Mouse (Mus musculus): ENCODE data around the gene Scarf1.
A peak's percentile ranks its signal among the peaks of the same experiment; 100 is the strongest.

The Scarf1 gene

DNA sequence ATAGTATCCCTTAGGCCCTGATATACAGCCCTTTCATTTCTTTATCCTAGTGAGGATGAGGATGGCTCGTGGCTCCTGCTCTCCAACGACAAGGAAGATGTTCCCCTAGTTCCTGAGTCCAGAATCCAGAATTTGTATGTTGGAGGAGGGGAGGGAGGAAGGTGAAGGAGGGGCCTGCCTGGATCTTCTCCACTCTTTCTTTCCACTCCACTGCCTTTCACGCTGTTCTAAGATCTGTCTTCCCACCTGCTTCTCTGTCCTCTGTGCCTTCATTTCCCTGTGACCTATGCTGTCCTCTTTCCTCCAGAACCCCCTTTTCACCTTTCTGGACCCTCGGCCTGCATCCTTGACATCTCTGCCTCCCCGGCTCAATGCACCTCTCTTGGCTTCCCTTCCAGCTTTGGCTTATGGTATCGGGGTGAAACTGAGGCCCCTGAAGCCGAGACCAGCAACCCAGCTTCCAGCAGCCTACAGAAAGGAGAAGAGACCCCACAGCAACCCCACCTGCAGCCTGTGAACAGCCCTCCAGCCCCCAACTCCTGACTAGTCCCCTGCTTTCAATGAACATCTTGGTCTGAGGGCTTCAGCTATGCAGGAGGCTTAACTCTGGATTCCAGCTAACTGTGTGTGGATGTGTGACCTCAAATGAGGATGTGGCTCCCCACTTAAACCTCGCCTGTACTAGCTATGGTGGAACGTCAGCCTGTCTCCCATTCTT lies 880 bp upstream of the Scarf1 start:
- DNase-seq (ENCODE audit: low read depth) = no peak

DNA sequence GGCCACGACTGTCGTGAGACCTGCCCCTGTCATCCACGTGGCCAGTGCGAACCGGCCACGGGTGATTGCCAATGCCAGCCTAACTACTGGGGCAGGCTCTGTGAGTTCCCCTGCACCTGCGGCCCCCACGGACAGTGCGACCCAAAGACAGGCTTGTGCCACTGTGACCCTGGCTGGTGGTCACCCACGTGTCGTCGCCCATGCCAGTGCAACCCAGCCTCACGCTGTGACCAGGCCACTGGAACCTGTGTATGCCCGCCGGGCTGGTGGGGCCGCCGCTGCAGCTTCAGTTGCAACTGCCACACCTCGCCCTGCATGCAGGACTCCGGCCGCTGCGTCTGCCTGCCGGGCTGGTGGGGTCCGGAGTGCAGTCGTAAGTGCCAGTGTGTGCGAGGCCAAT lies 1.8 kb downstream of the Scarf1 start:
- no peak for DNase-seq (ENCODE audit: low read depth)

DNA sequence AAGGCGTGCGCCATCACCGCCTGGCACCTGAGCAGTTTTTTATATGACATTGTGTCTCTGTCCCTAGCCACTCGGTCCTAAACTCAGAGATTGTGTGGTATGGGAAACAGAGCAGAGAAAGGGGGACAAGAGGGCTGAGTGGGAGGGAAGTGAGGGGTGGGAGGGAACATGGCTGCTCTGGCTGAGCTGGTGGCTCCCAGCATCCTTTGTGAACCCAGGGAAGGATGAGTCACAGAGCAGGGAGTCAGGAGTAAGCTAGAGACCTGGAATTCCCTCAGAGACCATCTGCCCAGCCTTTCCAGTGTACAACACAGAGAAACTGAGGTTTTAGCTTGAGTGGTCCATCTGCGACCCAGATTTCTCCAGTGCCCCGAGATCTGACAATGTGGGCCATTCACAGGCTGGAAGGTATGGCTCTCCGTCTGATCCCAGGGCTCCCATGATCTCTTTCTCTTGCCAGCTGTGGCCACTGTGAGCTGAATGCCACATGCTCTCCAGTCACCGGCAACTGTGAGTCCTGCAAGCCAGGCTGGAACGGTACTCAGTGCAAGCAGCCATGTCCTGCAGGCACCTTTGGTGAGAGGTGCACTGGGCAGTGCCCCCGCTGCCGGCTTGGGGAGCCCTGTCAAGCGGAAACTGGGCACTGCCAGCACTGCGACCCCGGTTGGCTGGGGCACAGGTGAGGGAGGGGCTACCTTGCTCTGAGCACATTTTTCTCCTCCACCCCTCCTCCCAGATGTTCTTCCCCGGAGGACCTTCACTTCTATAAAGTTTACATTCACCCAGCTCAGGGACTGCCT lies 6.7 kb downstream of the Scarf1 start:
- no peak for DNase-seq (ENCODE audit: low read depth)

DNA sequence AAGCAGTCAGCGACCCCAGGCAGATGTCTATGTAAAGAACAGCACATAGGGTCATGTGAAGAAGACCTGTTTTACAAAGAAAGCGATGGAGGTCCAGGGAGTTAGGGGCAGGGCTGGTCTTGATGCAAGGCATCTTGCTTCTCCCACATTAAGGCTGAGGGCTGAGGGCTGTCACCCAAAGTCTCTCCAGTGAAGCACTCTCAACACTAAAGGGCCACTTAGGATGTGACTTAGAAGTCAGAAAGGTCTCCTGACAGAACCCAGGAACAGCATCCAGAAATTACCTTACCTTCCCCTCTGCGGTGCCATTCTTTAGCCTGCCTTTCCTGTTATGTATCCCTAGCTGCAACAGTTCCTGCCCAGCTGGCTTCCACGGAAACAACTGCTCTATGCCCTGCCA lies 8.3 kb downstream of the Scarf1 start:
- DNase-seq (ENCODE audit: low read depth) = no peak

DNA sequence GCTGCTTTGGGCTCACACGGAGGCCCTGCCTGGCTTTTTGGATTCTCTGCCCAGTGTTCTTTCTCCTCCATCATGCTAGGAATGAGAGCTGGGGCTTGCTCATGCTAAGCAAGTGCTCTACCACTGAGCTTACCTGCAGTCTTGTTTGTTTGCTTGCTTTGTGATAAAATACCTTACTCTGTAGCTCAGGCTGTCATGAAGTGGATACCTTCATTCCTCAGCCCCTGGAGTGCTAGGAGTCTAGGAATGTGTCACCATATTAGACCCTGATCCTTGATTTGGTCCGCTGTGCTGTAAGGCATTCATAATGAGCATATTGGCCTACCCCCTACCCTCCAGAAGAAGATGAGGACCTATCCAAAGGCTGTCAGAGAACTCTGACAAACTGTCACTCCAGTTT lies 9.5 kb downstream of the Scarf1 start:
- DNase-seq (ENCODE audit: low read depth) = no peak

DNA sequence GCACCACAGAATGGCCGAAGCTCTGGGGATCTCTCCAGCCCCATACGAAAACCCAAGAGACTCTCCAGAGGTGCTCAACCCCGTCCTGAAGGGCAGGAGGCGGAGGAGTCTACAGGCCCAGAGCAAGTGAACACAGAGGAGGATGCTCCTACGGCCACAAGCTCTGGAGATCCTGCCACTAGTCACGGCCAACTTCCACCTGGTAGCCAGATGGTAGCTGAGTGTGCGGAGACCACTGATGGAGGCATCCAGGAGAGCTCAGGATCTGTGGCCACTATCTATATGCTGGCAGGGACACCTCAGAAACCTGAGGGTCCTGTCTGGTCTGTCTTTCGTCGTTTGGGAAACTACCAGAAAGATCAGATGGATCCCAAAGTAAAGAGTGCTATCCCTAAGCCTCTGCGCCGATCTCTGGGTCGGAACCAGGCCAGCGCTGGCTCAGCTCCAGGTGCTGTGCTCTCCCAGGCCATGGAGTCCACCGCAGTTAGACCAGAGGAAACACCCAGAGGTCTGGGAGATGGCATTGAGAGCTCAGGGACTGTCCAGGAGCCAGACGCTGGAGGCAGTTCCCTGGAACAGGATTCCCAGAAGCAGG lies 12.3 kb downstream of the Scarf1 start:
- no peak for DNase-seq (ENCODE audit: low read depth)

DNA sequence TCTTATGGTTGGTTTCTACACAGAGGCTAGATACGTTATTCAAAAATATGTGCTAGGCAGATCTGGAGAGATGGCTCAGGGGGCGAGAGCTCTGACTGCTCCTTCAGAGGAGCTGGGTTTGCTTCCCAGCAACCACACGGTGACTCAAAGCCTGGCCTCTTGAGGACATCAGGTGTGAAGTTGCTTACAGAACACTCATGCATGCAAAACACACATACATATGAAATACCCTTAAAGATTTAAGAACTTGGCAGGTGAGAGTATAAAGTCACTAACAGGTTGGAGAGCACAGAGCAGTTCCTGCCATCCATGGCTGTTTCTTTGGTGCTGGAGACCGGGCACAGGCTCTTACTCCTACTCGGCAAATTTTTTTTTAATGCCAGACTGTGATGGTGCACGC lies 13.6 kb downstream of the Scarf1 start:
- DNase-seq (ENCODE audit: low read depth) = no peak

DNA sequence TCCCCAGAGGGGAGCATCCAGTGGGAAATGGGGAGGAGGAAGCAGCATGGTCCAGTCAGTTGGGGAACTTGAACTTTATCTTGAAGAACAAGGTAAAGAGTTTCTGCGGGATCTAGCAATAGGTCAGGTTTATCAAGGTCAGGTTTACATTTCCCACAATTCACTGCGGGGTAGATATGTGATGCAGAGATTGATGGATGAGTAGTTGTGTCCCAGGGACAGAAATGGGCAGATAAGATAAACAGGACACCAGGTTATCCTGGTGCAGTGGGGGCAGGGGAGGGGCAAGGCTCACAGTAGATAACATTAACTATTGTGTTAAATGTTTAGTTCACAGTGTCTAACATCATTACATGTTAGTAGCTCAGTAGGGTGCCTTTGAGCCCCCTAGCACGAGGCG lies 16.4 kb downstream of the Scarf1 start:
- DNase-seq (ENCODE audit: low read depth) = no peak

DNA sequence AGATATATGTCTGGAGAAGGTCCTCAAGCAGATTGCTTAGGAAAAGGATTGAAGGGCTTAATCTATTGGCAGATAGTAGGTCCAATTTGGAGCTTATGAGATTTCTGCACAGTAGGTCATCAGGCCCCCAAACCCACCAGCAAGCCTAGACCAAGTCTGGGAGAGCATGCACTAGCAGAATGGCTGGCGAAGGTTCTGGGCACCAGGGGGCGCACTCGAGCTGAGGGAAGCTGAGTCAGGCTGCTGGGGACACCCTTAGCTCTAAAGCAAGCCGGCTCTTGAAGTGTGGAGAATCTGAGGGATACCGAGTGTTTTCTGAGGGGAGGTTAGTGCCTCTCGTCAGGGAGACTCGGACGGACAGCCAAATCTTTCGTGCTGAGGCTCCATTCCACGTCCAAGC lies 17.0 kb downstream of the Scarf1 start:
- peak; percentile 95 for DNase-seq (ENCODE audit: low read depth)

DNA sequence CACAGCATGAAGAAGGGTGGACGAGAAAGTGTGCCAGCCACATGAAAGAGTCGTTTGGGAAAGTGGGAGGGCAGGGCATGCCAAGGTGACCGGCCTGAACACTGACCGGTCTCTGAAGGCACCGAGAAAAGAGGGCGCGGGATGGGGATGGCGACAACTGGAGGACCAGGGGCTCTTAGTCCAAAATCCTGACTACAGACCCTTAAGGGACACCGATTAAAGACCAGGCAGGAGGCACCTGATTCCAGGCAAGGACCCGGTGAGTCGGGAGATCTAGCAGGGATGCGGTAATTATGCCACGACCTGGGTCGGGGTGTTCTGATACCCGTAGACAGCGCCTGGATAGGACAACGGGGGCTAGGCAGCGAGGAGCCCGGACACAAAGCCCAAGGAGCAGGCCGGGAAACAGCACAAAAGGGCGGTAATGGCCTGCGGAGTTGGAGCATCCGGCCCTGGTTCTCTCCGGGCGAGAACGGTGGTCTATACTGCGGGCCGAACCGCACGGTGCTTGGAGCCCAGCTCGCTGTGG lies 17.6 kb downstream of the Scarf1 start:
- DNase-seq (ENCODE audit: low read depth) = no peak

DNA sequence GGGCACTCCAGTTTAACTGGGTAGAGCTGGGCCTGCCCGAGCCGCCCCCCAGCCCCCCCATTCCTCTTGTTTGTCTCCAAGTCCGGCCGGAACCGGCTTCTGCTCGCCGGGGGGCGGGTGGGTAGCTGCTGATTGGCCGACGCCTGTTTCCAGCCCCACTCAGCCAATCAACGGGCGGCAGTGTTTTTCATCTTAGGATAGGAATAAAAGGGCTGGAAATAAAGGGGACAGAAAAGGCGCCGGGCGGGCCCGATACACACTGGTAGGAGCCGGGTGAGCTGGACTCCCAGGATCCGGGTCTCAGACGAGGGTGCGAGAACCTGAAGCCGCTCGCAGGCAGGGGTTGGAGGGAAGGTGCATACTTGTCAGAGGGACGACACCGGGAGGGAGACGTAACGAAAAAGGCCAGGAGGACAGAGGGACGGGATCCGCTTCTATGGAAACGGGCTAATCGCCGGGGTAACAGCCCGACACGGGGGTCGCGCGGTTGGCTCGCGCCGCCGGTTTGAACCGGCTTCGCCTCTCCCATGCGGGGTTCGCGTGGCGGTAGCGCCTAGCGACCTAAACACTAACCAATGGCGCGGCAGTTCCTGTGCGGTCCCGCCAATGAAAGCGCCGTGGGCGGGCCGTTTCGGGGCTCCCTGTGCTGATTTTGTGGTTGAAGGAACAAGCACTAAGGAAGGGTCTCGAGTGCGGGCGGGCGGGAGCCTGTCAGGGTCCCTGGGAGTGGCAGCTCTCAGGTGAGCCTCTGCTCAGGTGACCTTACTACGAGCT lies 18.3 kb downstream of the Scarf1 start, which contains the start of gene Slc43a2:
Slc43a2 (plus strand) TSS at position 226 of the 774 bp plus-strand sequence.
- DNase-seq (ENCODE audit: low read depth) = peak; percentile 94

DNA sequence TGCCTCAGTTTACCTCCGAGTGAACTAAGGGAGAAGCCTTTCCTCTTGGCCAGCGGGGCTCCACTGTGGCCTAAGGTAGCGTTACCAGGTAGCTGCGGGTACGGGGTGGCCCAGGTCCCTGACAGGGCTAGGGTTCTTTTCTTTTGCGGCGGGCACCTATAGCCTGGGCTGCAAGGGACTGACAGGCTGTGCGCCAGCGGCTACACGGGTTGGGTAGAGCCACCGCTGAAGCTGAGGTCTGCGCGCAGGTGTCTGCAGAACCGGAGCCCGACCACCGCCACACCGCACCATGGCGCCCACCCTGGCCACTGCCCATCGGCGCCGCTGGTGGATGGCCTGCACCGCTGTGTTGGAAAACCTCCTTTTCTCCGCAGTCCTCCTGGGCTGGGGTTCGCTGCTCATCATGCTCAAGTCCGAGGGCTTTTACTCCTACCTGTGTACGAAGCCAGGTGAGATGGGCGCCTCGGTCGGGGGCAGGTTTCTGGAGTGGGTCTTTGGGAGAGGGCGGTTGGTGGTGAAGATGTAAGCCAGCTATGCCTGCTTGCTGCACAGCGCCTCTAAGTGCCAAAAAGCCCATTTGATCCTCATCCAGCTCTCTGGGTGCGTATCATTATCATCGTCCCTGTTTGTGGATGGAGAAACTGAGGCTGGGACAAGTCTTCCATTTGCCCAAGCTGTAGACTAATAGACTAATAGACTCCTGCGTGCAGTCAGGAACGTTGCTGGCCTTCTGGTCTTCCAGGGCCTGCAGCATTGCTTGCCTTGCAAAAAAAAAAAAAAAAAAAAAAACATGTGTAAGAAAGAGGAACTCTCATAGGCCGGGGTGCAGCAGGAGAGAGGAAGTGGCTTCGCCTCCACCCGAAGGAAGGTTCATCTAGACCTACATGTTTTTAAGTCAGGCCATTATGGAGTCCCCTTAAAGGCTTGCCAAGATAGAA lies 19.3 kb downstream of the Scarf1 start:
- peak; percentile 85 for DNase-seq (ENCODE audit: low read depth)

DNA sequence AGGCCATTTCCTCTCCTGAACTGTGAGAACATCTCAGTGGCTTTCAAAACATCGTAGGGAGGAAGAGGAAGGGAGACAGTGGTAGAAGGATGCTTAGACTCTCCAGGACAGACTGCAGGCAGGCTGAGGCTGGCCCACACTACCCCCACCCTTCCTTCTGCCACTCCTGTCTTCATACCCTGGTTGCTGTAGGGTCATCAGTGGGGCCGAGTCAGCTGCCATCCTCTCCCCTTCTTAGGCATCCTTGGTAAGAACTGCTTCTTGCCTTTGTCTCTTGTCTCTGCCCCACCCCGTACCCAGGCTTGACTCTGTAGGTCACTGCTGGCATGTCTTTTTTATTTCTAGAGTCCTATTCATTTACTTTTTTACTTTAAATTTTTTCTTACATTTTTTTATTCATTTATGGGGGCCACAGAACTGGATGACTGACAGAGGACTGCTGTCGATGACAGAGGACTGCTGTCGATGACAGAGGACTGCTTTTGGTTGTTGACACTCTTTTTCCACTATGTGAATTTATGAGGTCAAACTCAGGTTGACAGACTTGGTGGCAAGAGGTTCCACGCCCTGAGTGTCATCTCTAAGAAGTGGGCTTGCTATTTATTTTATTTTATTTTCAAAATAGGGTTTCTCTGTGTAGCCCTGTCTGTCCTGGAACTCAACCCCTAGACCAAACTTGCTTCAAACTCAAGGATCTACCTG lies 20.1 kb downstream of the Scarf1 start:
- peak; percentile 72 for DNase-seq (ENCODE audit: low read depth)

DNA sequence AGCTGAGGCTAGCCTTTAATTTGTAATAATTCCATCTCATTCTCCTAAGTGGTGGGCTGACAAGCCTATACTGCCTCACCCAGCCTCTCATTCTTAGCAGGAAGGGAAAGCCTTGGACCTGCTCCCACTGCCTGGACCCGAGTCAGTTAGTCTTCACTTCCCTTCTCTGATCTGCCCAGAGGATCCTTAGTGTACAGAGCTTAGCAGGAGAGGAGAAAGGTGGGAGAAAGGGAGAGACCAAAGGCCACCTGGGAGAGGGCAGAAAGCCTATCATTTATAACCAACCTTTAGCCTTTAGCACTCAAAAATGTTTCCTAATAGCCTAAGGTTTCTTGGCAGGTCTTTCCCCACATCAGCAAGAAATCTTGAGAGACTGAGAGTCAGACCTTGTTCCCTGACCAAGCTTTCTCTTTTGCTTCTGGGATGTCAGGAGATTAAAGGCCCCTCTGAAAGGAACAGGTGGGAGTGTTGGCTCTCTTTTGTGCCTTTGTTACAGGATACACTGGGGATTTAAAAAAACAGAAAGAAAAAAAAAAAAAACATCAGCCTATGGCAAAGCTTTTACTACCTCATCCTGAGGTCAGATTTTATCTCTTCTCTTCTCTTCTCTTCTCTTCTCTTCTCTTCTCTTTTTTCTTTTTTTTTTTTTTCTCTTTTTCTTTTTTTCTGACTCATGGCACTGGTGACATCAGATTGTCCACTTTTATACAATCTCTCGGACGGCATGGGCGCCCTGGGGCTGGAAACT lies 21.1 kb downstream of the Scarf1 start:
- peak; percentile 55 for DNase-seq (ENCODE audit: low read depth)

DNA sequence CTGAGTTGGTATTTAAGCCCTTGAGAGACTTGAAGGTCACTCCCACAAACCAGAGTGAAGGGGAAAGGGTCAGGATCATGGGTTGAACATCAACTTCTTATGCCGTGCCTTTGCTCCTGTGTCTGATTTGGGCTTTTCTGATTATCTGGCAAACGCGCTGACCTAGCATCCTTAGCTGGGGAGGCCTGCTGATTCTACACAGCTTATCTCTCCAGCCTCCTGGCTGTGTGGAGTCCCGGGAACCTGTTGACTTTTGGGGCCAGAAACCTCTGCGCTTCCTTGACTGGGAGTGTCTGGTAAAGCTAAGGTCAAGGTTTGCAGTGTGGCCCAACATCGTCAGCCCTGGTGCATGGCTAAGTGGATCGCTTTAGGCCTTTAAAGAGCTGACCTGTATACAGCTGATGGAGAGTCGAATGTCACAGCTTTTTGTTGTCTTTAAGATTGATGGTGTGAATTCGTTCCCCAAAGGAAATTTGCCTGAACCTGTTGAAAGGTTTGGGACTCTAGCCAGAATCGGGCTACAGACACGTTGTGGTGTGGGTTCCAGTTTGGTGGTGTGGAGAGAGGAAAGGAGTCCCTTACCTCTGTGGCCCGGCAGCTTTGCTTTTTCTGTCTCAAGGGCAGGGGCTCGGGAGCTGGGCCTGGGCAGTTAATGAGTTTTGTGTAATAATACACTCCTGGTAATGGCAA lies 21.9 kb downstream of the Scarf1 start:
- DNase-seq (ENCODE audit: low read depth) = peak; percentile 48

DNA sequence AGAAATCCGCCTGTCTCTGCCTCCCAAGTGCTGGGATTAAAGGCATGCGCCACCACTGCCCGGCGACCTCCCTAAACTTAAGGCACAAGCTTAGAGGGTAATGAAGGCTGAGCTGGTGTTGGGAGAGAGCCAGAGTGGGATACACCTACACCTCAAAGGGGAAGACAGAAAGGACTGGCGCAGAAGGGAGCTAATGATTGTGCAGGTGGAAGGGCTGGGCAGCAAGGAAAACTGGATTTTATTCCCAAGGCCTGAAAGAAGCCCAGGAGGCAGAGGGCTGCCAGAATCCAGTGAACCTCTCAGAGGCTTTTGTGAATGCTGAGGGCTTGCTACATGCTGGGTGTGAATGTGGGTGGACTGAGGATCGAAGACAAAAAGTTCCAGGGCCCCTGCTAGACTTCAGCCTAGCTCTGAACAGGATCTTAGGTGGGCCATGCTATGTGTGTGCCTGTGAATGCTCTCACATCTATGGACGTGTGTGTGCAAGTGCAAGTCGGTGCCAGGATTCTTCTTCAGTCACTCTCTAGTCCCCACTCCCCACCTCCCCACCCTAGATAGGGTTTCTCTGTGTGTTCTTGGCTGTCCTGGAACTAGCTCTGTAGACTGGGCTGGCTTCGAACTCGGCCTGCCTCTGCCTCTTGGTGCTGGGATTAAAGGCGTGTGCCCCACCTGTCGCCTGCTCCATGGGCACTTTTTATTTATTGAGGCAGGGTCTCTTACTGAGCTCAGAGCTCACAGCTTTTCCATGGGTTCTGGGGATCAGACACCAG lies 23.1 kb downstream of the Scarf1 start:
- no peak for DNase-seq (ENCODE audit: low read depth)

DNA sequence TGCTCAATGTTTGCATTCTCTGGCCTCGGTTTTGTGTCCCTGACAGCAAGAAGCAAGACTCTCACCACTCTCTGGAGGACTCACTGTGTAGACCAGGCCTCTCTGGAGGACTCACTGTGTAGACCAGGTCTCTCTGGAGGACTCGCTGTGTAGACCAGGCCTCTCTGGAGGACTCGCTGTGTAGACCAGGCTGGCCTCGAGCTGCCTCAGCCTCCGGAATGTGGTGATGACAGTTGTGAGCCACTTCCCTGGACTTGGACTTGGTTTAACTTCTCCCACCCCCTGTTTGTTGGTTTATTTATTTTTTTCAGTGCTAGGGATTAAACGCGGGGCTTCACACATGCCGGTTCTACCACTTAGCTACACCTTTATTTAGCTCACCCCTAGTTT lies 23.7 kb downstream of the Scarf1 start:
- DNase-seq (ENCODE audit: low read depth) = no peak

DNA sequence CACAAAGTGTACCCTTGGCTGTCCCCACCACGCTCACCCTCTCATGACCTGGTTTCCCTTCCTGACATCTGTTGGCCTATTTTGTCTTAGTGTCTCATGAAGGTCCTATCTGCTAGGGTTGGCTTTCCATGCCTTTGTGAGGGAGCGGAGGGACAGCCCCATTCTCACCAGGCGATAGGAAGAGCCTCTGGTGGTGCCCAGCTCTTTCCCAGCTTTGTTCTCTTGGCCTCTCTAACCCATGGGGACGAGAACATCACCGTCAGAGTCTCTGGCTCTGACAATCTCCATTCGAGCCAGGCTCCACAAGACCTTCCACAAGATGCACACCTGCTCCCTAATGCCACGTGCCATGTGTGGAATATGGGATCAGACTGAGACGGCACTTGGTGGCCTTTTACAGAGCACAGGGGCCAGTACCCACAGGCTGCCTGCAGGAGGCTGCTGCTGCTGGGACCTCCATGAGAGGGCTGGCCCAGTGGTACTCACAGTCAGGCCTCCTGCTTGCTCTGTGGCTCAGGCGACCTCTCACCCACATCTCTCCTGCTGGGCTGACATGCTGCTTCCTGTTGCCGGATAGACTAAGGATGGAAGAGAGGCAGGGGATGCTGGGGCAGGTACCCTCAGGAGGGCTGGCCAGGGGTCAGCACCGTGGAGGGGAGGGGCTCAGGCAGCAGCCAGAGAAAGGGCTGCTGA lies 24.3 kb downstream of the Scarf1 start:
- DNase-seq (ENCODE audit: low read depth) = peak; percentile 75
